Mouse (Mus musculus) C2C12 (cell line): Measurements from ENCODE around the gene Gpr171.

Experiments used
- CEBPB ChIP-seq: IDR thresholded peaks from one replicate; pipeline ENCODE4 v1.6.1; 2011; ENCODE audit warnings: low read depth, mild to moderate bottlenecking, control low read depth, moderate library complexity
- CTCF ChIP-seq: IDR thresholded peaks from one replicate; pipeline ENCODE4 v1.5.1; 2011; ENCODE audit not compliant: control insufficient read depth, insufficient read depth, insufficient read length
- FOSL1 ChIP-seq: IDR thresholded peaks from one replicate; pipeline ENCODE4 v1.8.0; 2011; ENCODE audit warnings: mild to moderate bottlenecking, low read length; ENCODE audit not compliant: poor library complexity, insufficient read depth, severe bottlenecking
- MAX ChIP-seq: IDR thresholded peaks from one replicate; pipeline ENCODE4 v1.6.1; 2011; ENCODE audit warnings: mild to moderate bottlenecking, control low read depth
- MYOG ChIP-seq: IDR thresholded peaks from one replicate; pipeline ENCODE4 v1.6.1; 2011; ENCODE audit not compliant: control insufficient read depth, insufficient read length; ENCODE audit errors: extremely low read depth
- USF1 ChIP-seq: IDR thresholded peaks from one replicate; pipeline ENCODE4 v1.6.1; 2011; ENCODE audit warnings: low read depth, mild to moderate bottlenecking, control low read depth, moderate library complexity

GRCm38 (mm10) chr3:59107439-59107838, 5.8 kb upstream of the Gpr171 start:
- TF ChIP-seq MYOG (no peak), CTCF (no peak), CEBPB (no peak), USF1 (no peak), MAX (no peak), FOSL1 (no peak)
